Mouse (Mus musculus): ENCODE measurements around the gene Wnt7a. TPM values are rescaled to one million over a fixed set of nuclear protein-coding genes. Genes with fewer than 3 reads are reported as not detected.

Gene Wnt7a
- polyA plus RNA-seq, 1 experiment from 2014 or later = 1.2 TPM

GRCm38 (mm10) chr6:91414890-91415289 lies 3.7 kb upstream of the Wnt7a start:
- WGBS = 3% methylated on average over 4 of the region's 4 CpGs

GRCm38 (mm10) chr6:91411369-91411981 lies 312 bp upstream of the Wnt7a start:
- peak overlapping the region; percentile 76 for H3K27ac ChIP-seq (replicated peaks)
- DNase-seq (ENCODE audit: low spot score) = peak; percentile 81
- peaks cover 29% of the 10 kb centered on the region for H3K4me1 ChIP-seq
- no peaks in the 10 kb centered on the region for H3K9me3 ChIP-seq
- H3K4me3 ChIP-seq = peak overlapping the region; percentile 68
- H3K27me3 ChIP-seq (replicated peaks; ENCODE audit: low read depth, poor library complexity, severe bottlenecking) = peaks cover 99% of the 10 kb centered on the region
- H3K36me3 ChIP-seq (replicated peaks) = 0 out of 2 replicates have a peak, but pooled peaks cover 7% of the 10 kb centered on the region
- WGBS = under 1% methylated on average over 46 of the region's 47 CpGs

More at GRCm38 (mm10) chr6:91414890-91415289, 3.7 kb upstream of the Wnt7a start:
- H3K4me1 ChIP-seq = peaks cover 18% of the 10 kb centered on the region
- H3K36me3 ChIP-seq (replicated peaks) = no peaks in the 10 kb centered on the region
- no peak overlapping the region for H3K27ac ChIP-seq (replicated peaks)
- peak; percentile 72 for DNase-seq (ENCODE audit: low spot score)
- no peak overlapping the region for H3K4me3 ChIP-seq
- no peaks in the 10 kb centered on the region for H3K9me3 ChIP-seq
- peaks cover 81% of the 10 kb centered on the region for H3K27me3 ChIP-seq (replicated peaks; ENCODE audit: low read depth, poor library complexity, severe bottlenecking)

DNA sequence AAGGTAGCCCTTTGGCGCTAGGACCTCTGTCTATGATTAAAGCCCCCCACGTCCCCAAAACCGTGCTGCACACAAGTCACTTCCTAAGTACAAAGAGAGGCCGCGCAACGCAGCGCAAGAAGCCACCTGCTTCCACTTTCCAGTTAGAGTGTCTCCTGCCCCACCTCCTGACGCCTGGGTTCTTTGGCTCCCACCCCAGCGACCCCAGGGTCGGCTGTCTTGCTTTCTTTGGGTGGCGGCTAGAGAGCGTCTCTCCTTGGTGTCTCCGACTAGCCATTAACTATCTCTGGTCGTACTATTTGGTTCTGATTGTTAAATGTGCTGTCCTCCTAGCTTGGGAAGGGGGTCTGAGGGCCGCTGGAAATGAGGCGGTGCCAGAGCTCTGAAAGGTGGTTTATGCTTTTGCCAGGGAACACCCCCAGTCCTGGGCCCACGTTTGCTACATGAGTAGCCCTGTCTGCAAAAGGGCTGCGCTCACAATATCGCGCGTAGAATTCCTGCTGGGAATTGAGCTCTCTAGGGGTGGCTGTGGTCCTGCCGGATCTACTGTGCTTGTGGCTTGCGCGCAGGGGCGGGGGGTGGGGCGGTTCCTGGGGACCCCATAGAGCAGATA lies 889 bp downstream of the Wnt7a start:
- H3K9me3 ChIP-seq = no peaks in the 10 kb centered on the region
- H3K27ac ChIP-seq (replicated peaks) = peak overlapping the region; percentile 76
- peaks cover 29% of the 10 kb centered on the region for H3K4me1 ChIP-seq
- 0 out of 2 replicates have a peak, but pooled peaks cover 7% of the 10 kb centered on the region for H3K36me3 ChIP-seq (replicated peaks)
- WGBS = 1% methylated on average over 26 of the region's 26 CpGs
- peak; percentile 24 for DNase-seq (ENCODE audit: low spot score)
- H3K27me3 ChIP-seq (replicated peaks; ENCODE audit: low read depth, poor library complexity, severe bottlenecking) = peaks cover 97% of the 10 kb centered on the region
- H3K4me3 ChIP-seq = peak overlapping the region; percentile 68

GRCm38 (mm10) chr6:91409448-91410167 lies 1.6 kb downstream of the Wnt7a start:
- 0 out of 2 replicates have a peak, but pooled peaks cover 7% of the 10 kb centered on the region for H3K36me3 ChIP-seq (replicated peaks)
- WGBS = under 1% methylated on average over 34 of the region's 34 CpGs
- H3K9me3 ChIP-seq = no peaks in the 10 kb centered on the region
- H3K27me3 ChIP-seq (replicated peaks; ENCODE audit: low read depth, poor library complexity, severe bottlenecking) = peaks cover 93% of the 10 kb centered on the region
- peak overlapping the region; percentile 68 for H3K4me3 ChIP-seq
- peak; percentile 62 for DNase-seq (ENCODE audit: low spot score)
- peak overlapping the region; percentile 76; the same call in 1 of the 2 replicates for H3K27ac ChIP-seq (replicated peaks)
- H3K4me1 ChIP-seq = peaks cover 29% of the 10 kb centered on the region

GRCm38 (mm10) chr6:91408616-91409015 lies 2.5 kb downstream of the Wnt7a start:
- Histone ChIP-seq H3K9me3 (no peaks in the 10 kb centered on the region), H3K27ac (replicated peaks) (no peak overlapping the region), H3K27me3 (replicated peaks; ENCODE audit: low read depth, poor library complexity, severe bottlenecking) (peaks cover 93% of the 10 kb centered on the region), H3K4me1 (peaks cover 29% of the 10 kb centered on the region), H3K36me3 (replicated peaks) (0 out of 2 replicates have a peak, but pooled peaks cover 7% of the 10 kb centered on the region), H3K4me3 (no peak overlapping the region)
- DNase-seq (ENCODE audit: low spot score) = no peak
- 84% methylated on average over 13 of the region's 13 CpGs for WGBS

DNA sequence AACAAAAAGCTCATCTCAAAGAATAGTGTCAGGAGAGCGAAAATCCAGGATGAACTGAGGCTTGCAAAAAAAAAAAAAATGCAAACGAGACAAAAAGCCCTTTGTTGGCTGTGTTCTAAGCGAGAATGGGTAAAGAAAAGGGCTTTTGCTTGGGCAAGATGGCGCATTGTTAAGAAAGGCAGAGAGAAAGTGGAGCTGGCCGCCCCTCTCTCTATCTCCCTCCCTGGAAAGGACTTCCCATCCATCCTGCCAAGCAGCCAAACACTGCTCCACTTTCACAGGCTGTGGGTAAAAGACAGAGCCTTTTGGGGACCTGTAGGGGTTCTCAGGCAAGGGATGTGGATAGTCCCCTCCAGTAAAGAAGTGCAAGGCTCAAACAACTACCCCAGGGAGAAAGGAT lies 9.6 kb downstream of the Wnt7a start:
- no peaks in the 10 kb centered on the region for H3K9me3 ChIP-seq
- H3K36me3 ChIP-seq (replicated peaks) = no peaks in the 10 kb centered on the region
- H3K27me3 ChIP-seq (replicated peaks; ENCODE audit: low read depth, poor library complexity, severe bottlenecking) = peaks cover 52% of the 10 kb centered on the region
- DNase-seq (ENCODE audit: low spot score) = no peak
- 0 out of 2 replicates have a peak, but pooled peaks cover 4% of the 10 kb centered on the region for H3K4me1 ChIP-seq
- H3K27ac ChIP-seq (replicated peaks) = peak overlapping the region; percentile 54
- WGBS = 30% methylated on average over 5 of the region's 5 CpGs
- no peak overlapping the region for H3K4me3 ChIP-seq

DNA sequence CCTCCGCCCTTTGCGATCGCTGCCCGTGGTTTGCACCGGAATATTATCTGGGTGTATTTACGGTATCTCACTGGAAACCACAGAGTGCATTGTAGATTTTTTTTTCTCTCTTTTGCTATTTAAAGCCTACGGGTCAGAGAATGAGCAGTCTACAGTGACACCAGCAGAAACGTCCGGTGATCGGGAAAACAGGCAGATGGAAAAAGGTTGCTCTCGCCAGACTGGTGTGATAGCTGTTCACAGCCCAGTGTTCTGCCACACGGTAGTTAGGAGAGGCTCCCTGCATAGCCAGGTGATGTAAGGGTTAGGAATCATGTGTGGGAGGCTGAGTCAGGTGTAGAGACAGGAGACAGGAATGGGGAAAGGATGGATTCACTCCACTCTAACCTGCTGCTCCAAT lies 10.6 kb downstream of the Wnt7a start:
- no peaks in the 10 kb centered on the region for H3K9me3 ChIP-seq
- H3K27me3 ChIP-seq (replicated peaks; ENCODE audit: low read depth, poor library complexity, severe bottlenecking) = peaks cover 46% of the 10 kb centered on the region
- no peaks in the 10 kb centered on the region for H3K36me3 ChIP-seq (replicated peaks)
- no peak for DNase-seq (ENCODE audit: low spot score)
- 85% methylated on average over 12 of the region's 12 CpGs for WGBS
- H3K27ac ChIP-seq (replicated peaks) = no peak overlapping the region
- 0 out of 2 replicates have a peak, but pooled peaks cover 4% of the 10 kb centered on the region for H3K4me1 ChIP-seq
- no peak overlapping the region for H3K4me3 ChIP-seq

- Histone ChIP-seq H3K27ac (replicated peaks) (no peak overlapping the region), H3K4me3 (no peak overlapping the region), H3K4me1 (no peaks in the 10 kb centered on the region), H3K9me3 (no peaks in the 10 kb centered on the region), H3K27me3 (replicated peaks; ENCODE audit: low read depth, poor library complexity, severe bottlenecking) (0 out of 2 replicates have a peak, but pooled peaks cover 10% of the 10 kb centered on the region), H3K36me3 (replicated peaks) (peaks cover 4% of the 10 kb centered on the region; the same call in 1 of the 2 replicates)
- WGBS = 84% methylated on average over 5 of the region's 5 CpGs
- DNase-seq (ENCODE audit: low spot score) = no peak
Measured at GRCm38 (mm10) chr6:91392475-91393174, 18.5 kb downstream of the Wnt7a start.

DNA sequence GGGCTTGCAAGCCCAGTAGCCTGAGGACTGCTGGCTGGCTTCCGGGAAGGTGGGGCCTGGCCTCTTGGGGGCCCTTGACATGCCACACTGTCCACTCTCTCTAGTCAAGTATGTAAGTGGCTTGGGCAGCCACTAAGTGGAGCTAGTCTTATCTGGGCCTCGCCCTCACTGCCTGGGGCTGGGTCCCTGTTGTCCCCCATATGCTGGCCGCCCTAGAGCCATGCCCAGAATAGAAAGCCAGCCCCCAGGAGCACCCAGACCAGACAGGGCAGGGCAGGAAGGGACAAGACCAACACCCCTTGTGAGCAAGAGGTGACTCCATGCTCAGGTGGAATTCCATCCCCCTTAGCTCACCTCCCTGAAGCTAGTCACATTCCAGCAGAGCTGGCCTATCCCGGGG lies 22.0 kb downstream of the Wnt7a start:
- no peak for DNase-seq (ENCODE audit: low spot score)
- Histone ChIP-seq H3K9me3 (no peaks in the 10 kb centered on the region), H3K27me3 (replicated peaks; ENCODE audit: low read depth, poor library complexity, severe bottlenecking) (no peaks in the 10 kb centered on the region), H3K27ac (replicated peaks) (no peak overlapping the region), H3K4me3 (no peak overlapping the region), H3K36me3 (replicated peaks) (peaks cover 4% of the 10 kb centered on the region; the same call in 1 of the 2 replicates), H3K4me1 (no peaks in the 10 kb centered on the region)
- WGBS = 77% methylated on average over 4 of the region's 4 CpGs

DNA sequence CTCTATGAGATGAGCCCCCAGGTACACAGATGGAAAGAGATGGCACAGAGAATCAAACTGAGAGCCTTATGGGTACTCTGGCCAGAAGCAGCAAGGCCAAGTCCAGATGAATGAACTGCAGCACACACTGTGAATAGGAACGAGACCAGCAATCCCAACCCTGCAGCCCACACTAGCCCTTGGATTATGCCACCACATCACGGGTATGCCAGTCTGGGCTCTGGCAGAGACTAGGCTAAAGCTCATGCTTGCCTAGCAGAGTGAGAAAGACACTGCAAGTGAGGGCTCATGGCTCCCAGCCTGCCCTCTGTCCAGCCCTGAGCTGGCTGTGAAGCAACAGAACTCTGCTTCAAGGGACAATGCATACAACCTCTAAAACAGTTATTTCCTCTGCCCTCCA lies 26.7 kb downstream of the Wnt7a start:
- Histone ChIP-seq H3K27me3 (replicated peaks; ENCODE audit: low read depth, poor library complexity, severe bottlenecking) (no peaks in the 10 kb centered on the region), H3K27ac (replicated peaks) (no peak overlapping the region), H3K4me1 (no peaks in the 10 kb centered on the region), H3K9me3 (no peaks in the 10 kb centered on the region), H3K4me3 (no peak overlapping the region), H3K36me3 (replicated peaks) (no peaks in the 10 kb centered on the region)
- no peak for DNase-seq (ENCODE audit: low spot score)
- WGBS = 87% methylated on average over 2 of the region's 2 CpGs

GRCm38 (mm10) chr6:91383871-91384270 lies 27.3 kb downstream of the Wnt7a start:
- Histone ChIP-seq H3K4me1 (no peaks in the 10 kb centered on the region), H3K4me3 (no peak overlapping the region), H3K36me3 (replicated peaks) (no peaks in the 10 kb centered on the region), H3K9me3 (no peaks in the 10 kb centered on the region), H3K27me3 (replicated peaks; ENCODE audit: low read depth, poor library complexity, severe bottlenecking) (no peaks in the 10 kb centered on the region), H3K27ac (replicated peaks) (no peak overlapping the region)
- no peak for DNase-seq (ENCODE audit: low spot score)
- 67% methylated on average over 2 of the region's 2 CpGs for WGBS

GRCm38 (mm10) chr6:91383303-91383702 lies 27.9 kb downstream of the Wnt7a start:
- no peak for DNase-seq (ENCODE audit: low spot score)
- no peaks in the 10 kb centered on the region for H3K4me1 ChIP-seq
- no peak overlapping the region for H3K27ac ChIP-seq (replicated peaks)
- no peak overlapping the region for H3K4me3 ChIP-seq
- 93% methylated on average over 1 of the region's 1 CpGs for WGBS
- no peaks in the 10 kb centered on the region for H3K9me3 ChIP-seq
- H3K36me3 ChIP-seq (replicated peaks) = no peaks in the 10 kb centered on the region
- H3K27me3 ChIP-seq (replicated peaks; ENCODE audit: low read depth, poor library complexity, severe bottlenecking) = no peaks in the 10 kb centered on the region

All from embryonic facial prominence, embryonic 10.5 days (tissue).